Mouse (Mus musculus): ENCODE results near the gene Klhl6.

- TF ChIP-seq POLR2A (IDR thresholded peaks at IDR 0.05; ENCODE audit: low read depth, low read length) (no peak), CTCF (IDR thresholded peaks at IDR 0.05; ENCODE audit: extremely low read depth, insufficient read length, insufficient replicate concordance, low read depth, low read length) (no peak)
These were observed 10.0 kb downstream of the Klhl6 start for GRCm38 (mm10) chr16:19972736-19973350.

Measured in small intestine, adult 2 months (tissue).